Mouse (Mus musculus) spleen, adult 2 months (tissue): ENCODE measurements around the gene Zdhhc7.

Source experiments
- CTCF ChIP-seq: fragments of 200-500 bp; IDR thresholded peaks from 2 replicates; pipeline ENCODE4 v1.5.1; 2011; ENCODE audit warnings: mild to moderate bottlenecking, inconsistent platforms; ENCODE audit not compliant: insufficient read depth, insufficient read length, insufficient replicate concordance; ENCODE audit errors: extremely low read depth
- POLR2A ChIP-seq: fragments of 200-500 bp; IDR thresholded peaks from 2 replicates; pipeline ENCODE4 v1.6.1; 2011; ENCODE audit warnings: low read depth, low read length, inconsistent platforms

DNA sequence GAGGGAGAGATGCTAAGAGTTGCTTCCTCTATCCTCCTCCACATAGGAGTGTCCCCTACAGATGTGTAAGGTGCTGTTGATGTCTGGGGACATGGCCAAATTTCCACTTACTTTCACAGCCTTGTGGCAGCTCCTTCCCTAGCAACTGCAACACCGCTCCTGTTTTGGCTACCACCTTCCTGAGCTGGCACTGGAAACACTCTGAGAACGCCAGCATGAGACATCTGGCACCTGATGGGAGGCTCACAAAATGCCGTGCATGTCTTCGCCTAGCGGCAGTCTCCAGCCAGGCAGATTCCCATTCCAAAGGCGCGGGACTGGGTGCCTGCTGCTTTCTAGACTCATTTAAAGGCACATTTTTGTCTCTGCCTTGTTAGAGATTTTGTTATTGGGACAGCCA lies 35.3 kb upstream of the Zdhhc7 start:
- TF ChIP-seq POLR2A (no peak), CTCF (no peak)
